Mouse (Mus musculus): ENCODE results near the gene Apoa5.

Apoa5 gene

GRCm38 (mm10) chr9:46268343-46268873 is at the start of gene Apoa5:
Apoa5 (plus strand) TSS chr9:46268633.
- DNase-seq (ENCODE audit: low read depth, low spot score): no peak

- DNase-seq (ENCODE audit: low read depth, low spot score): no peak
These were observed 45.3 kb upstream of the Apoa5 start for GRCm38 (mm10) chr9:46223090-46223489.

- no peak for DNase-seq (ENCODE audit: low read depth, low spot score)
These were observed 44.3 kb upstream of the Apoa5 start for GRCm38 (mm10) chr9:46224101-46224500.

- no peak for DNase-seq (ENCODE audit: low read depth, low spot score)
These were observed 43.3 kb upstream of the Apoa5 start for GRCm38 (mm10) chr9:46224945-46225660.

GRCm38 (mm10) chr9:46227064-46227614 is 41.3 kb upstream of the Apoa5 start:
- DNase-seq (ENCODE audit: low read depth, low spot score): no peak

- DNase-seq (ENCODE audit: low read depth, low spot score): no peak
These were observed 39.9 kb upstream of the Apoa5 start, which contains the start of gene Apoa1 for GRCm38 (mm10) chr9:46228491-46228890. Apoa1 (plus strand) TSS chr9:46228580.

GRCm38 (mm10) chr9:46229573-46230449 is 38.6 kb upstream of the Apoa5 start:
- peak; percentile 80 for DNase-seq (ENCODE audit: low read depth, low spot score)

GRCm38 (mm10) chr9:46230450-46230975 is 37.9 kb upstream of the Apoa5 start:
- DNase-seq (ENCODE audit: low read depth, low spot score): peak; percentile 1

GRCm38 (mm10) chr9:46235196-46235595 is 33.2 kb upstream of the Apoa5 start:
- no peak for DNase-seq (ENCODE audit: low read depth, low spot score)

GRCm38 (mm10) chr9:46235596-46235648 is 33.0 kb upstream of the Apoa5 start, which contains the start of gene Apoc3:
Apoc3 (minus strand) TSS chr9:46235636.
- DNase-seq (ENCODE audit: low read depth, low spot score): no peak

GRCm38 (mm10) chr9:46235649-46236048 is 32.8 kb upstream of the Apoa5 start:
- DNase-seq (ENCODE audit: low read depth, low spot score): no peak

- no peak for DNase-seq (ENCODE audit: low read depth, low spot score)
These were observed 29.6 kb upstream of the Apoa5 start for GRCm38 (mm10) chr9:46238850-46239249.

GRCm38 (mm10) chr9:46240526-46241153 is 27.8 kb upstream of the Apoa5 start, which contains the start of gene Apoa4:
Apoa4 (plus strand) TSS chr9:46240696.
- no peak for DNase-seq (ENCODE audit: low read depth, low spot score)

- DNase-seq (ENCODE audit: low read depth, low spot score): no peak
These were observed 26.6 kb upstream of the Apoa5 start for GRCm38 (mm10) chr9:46241818-46242217.

GRCm38 (mm10) chr9:46243122-46243521 is 25.3 kb upstream of the Apoa5 start:
- no peak for DNase-seq (ENCODE audit: low read depth, low spot score)

GRCm38 (mm10) chr9:46243584-46243983 is 24.8 kb upstream of the Apoa5 start:
- no peak for DNase-seq (ENCODE audit: low read depth, low spot score)

- DNase-seq (ENCODE audit: low read depth, low spot score): peak; percentile 67
These were observed 21.6 kb upstream of the Apoa5 start for GRCm38 (mm10) chr9:46246752-46247324.

GRCm38 (mm10) chr9:46256177-46256576 is 12.3 kb upstream of the Apoa5 start:
- DNase-seq (ENCODE audit: low read depth, low spot score): no peak

GRCm38 (mm10) chr9:46256658-46257385 is 11.6 kb upstream of the Apoa5 start:
- DNase-seq (ENCODE audit: low read depth, low spot score): no peak

- no peak for DNase-seq (ENCODE audit: low read depth, low spot score)
These were observed 10.9 kb upstream of the Apoa5 start for GRCm38 (mm10) chr9:46257546-46257945.

GRCm38 (mm10) chr9:46259111-46259510 is 9.3 kb upstream of the Apoa5 start:
- no peak for DNase-seq (ENCODE audit: low read depth, low spot score)
